Mouse (Mus musculus): ENCODE measurements around the gene Sh3gl1. TPM values are rescaled to one million over a fixed set of nuclear protein-coding genes. Genes with fewer than 3 reads are reported as not detected.
A peak's percentile ranks its signal among the peaks of the same experiment; 100 is the strongest.

Gene Sh3gl1
- total RNA-seq, 1 experiment from 2014 or later, result 27.9 TPM

- ATAC-seq (replicated peaks; ENCODE audit: low read depth, poor library complexity, severe bottlenecking), result no peak
Measured at GRCm38 (mm10) chr17:56022131-56022988, 14.1 kb downstream of the Sh3gl1 start.

GRCm38 (mm10) chr17:56021161-56021910 is 15.1 kb downstream of the Sh3gl1 start:
- ATAC-seq (replicated peaks; ENCODE audit: low read depth, poor library complexity, severe bottlenecking), result peak; percentile 52

GRCm38 (mm10) chr17:56020400-56021084 is 15.9 kb downstream of the Sh3gl1 start:
- ATAC-seq (replicated peaks; ENCODE audit: low read depth, poor library complexity, severe bottlenecking), result no peak

GRCm38 (mm10) chr17:56018347-56019131 is 17.9 kb downstream of the Sh3gl1 start:
- peak; percentile 33; the same call in 1 of the 2 replicates for ATAC-seq (replicated peaks; ENCODE audit: low read depth, poor library complexity, severe bottlenecking)

- no peak for ATAC-seq (replicated peaks; ENCODE audit: low read depth, poor library complexity, severe bottlenecking)
Measured at GRCm38 (mm10) chr17:56017848-56018247, 18.6 kb downstream of the Sh3gl1 start.

GRCm38 (mm10) chr17:56016793-56017785 is 19.3 kb downstream of the Sh3gl1 start:
- no peak for ATAC-seq (replicated peaks; ENCODE audit: low read depth, poor library complexity, severe bottlenecking)

GRCm38 (mm10) chr17:56016382-56016781 is 20.1 kb downstream of the Sh3gl1 start:
- no peak for ATAC-seq (replicated peaks; ENCODE audit: low read depth, poor library complexity, severe bottlenecking)

GRCm38 (mm10) chr17:56015293-56015692 is 21.1 kb downstream of the Sh3gl1 start:
- no peak for ATAC-seq (replicated peaks; ENCODE audit: low read depth, poor library complexity, severe bottlenecking)

- ATAC-seq (replicated peaks; ENCODE audit: low read depth, poor library complexity, severe bottlenecking), result no peak
Measured at GRCm38 (mm10) chr17:56011441-56011840, 25.0 kb downstream of the Sh3gl1 start.

- ATAC-seq (replicated peaks; ENCODE audit: low read depth, poor library complexity, severe bottlenecking), result peak; percentile 23; the same call in 1 of the 2 replicates
Measured at GRCm38 (mm10) chr17:56010681-56011080, 25.8 kb downstream of the Sh3gl1 start.

- no peak for ATAC-seq (replicated peaks; ENCODE audit: low read depth, poor library complexity, severe bottlenecking)
Measured at GRCm38 (mm10) chr17:56010255-56010654, 26.2 kb downstream of the Sh3gl1 start.

- no peak for ATAC-seq (replicated peaks; ENCODE audit: low read depth, poor library complexity, severe bottlenecking)
Measured at GRCm38 (mm10) chr17:56009962-56010240, 26.5 kb downstream of the Sh3gl1 start.

- ATAC-seq (replicated peaks; ENCODE audit: low read depth, poor library complexity, severe bottlenecking), result peak; percentile 83
Measured at GRCm38 (mm10) chr17:56009088-56009961, 27.1 kb downstream of the Sh3gl1 start.

GRCm38 (mm10) chr17:56008356-56009087 is 27.9 kb downstream of the Sh3gl1 start:
- ATAC-seq (replicated peaks; ENCODE audit: low read depth, poor library complexity, severe bottlenecking), result peak; percentile 86

- no peak for ATAC-seq (replicated peaks; ENCODE audit: low read depth, poor library complexity, severe bottlenecking)
Measured at GRCm38 (mm10) chr17:56007444-56008355, 28.7 kb downstream of the Sh3gl1 start.

GRCm38 (mm10) chr17:56006956-56007355 is 29.5 kb downstream of the Sh3gl1 start:
- no peak for ATAC-seq (replicated peaks; ENCODE audit: low read depth, poor library complexity, severe bottlenecking)

Data from common myeloid progenitor, adult 5-6 weeks (primary cell).